Mouse (Mus musculus): ENCODE measurements around the gene Spg11. TPM values are rescaled to one million over a fixed set of nuclear protein-coding genes. Genes with fewer than 3 reads are reported as not detected.

The Spg11 gene
- polyA plus RNA-seq, 1 experiment from 2014 or later, result 7.0 TPM

GRCm38 (mm10) chr2:122157561-122157960 lies 39.4 kb upstream of the Spg11 start:
- H3K4me1 ChIP-seq (ENCODE audit: control insufficient read depth, insufficient read depth, low read length), result 0 out of 2 replicates have a peak, but pooled peaks cover 4% of the 10 kb centered on the region
- H3K4me2 ChIP-seq, result no peak overlapping the region
- H3K27ac ChIP-seq (ENCODE audit: low read depth, low read length), result no peak overlapping the region
- no peaks in the 10 kb centered on the region for H3K27me3 ChIP-seq (ENCODE audit: control insufficient read depth, insufficient read depth, low read length)
- H3K9ac ChIP-seq (ENCODE audit: low read depth, low read length), result no peak overlapping the region
- no peaks in the 10 kb centered on the region for H3K36me3 ChIP-seq (ENCODE audit: control insufficient read depth, insufficient read depth, low read length)
- H3K9me3 ChIP-seq (replicated peaks; ENCODE audit: control insufficient read depth, low read length), result no peaks in the 10 kb centered on the region
- no peak for ATAC-seq (replicated peaks; ENCODE audit: insufficient number of reproducible peaks, low FRiP score, low TSS enrichment)
- H3K4me3 ChIP-seq (ENCODE audit: low read depth, low read length), result no peak overlapping the region

GRCm38 (mm10) chr2:122156051-122156700 lies 38.0 kb upstream of the Spg11 start:
- no peak overlapping the region for H3K27ac ChIP-seq (ENCODE audit: low read depth, low read length)
- ATAC-seq (replicated peaks; ENCODE audit: insufficient number of reproducible peaks, low FRiP score, low TSS enrichment), result no peak
- no peak overlapping the region for H3K9ac ChIP-seq (ENCODE audit: low read depth, low read length)
- 0 out of 2 replicates have a peak, but pooled peaks cover 4% of the 10 kb centered on the region for H3K4me1 ChIP-seq (ENCODE audit: control insufficient read depth, insufficient read depth, low read length)
- 83% methylated on average over 4 of the region's 4 CpGs for WGBS (ENCODE audit: insufficient replicate concordance)
- H3K9me3 ChIP-seq (replicated peaks; ENCODE audit: control insufficient read depth, low read length), result no peaks in the 10 kb centered on the region
- H3K36me3 ChIP-seq (ENCODE audit: control insufficient read depth, insufficient read depth, low read length), result no peaks in the 10 kb centered on the region
- H3K4me3 ChIP-seq (ENCODE audit: low read depth, low read length), result no peak overlapping the region
- no peak overlapping the region for H3K4me2 ChIP-seq
- no peaks in the 10 kb centered on the region for H3K27me3 ChIP-seq (ENCODE audit: control insufficient read depth, insufficient read depth, low read length)

DNA sequence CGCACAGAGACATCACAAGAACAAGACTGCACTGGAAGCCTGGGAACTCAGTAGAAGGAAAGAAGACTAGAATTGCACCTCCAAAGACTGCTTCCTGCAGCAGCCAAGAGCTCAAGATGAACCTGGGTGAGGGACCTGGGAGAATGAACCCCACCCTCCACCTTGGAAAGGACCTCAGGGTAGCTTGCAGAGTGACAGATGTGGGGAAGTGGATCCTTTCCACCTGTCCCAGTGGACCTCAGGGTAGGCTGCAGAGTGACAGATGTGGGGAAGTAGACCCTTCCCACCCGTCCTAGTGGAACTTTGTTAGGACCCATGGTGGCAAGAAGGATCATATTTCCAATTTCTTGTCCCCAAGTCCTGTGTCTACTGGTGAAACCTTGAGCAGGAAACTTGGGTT lies 37.1 kb upstream of the Spg11 start:
- 79% methylated on average over 2 of the region's 2 CpGs for WGBS (ENCODE audit: insufficient replicate concordance)
- H3K9ac ChIP-seq (ENCODE audit: low read depth, low read length), result no peak overlapping the region
- 0 out of 2 replicates have a peak, but pooled peaks cover 4% of the 10 kb centered on the region for H3K4me1 ChIP-seq (ENCODE audit: control insufficient read depth, insufficient read depth, low read length)
- H3K4me3 ChIP-seq (ENCODE audit: low read depth, low read length), result no peak overlapping the region
- no peak overlapping the region for H3K27ac ChIP-seq (ENCODE audit: low read depth, low read length)
- H3K27me3 ChIP-seq (ENCODE audit: control insufficient read depth, insufficient read depth, low read length), result no peaks in the 10 kb centered on the region
- no peak overlapping the region for H3K4me2 ChIP-seq
- no peaks in the 10 kb centered on the region for H3K36me3 ChIP-seq (ENCODE audit: control insufficient read depth, insufficient read depth, low read length)
- no peaks in the 10 kb centered on the region for H3K9me3 ChIP-seq (replicated peaks; ENCODE audit: control insufficient read depth, low read length)
- no peak for ATAC-seq (replicated peaks; ENCODE audit: insufficient number of reproducible peaks, low FRiP score, low TSS enrichment)

DNA sequence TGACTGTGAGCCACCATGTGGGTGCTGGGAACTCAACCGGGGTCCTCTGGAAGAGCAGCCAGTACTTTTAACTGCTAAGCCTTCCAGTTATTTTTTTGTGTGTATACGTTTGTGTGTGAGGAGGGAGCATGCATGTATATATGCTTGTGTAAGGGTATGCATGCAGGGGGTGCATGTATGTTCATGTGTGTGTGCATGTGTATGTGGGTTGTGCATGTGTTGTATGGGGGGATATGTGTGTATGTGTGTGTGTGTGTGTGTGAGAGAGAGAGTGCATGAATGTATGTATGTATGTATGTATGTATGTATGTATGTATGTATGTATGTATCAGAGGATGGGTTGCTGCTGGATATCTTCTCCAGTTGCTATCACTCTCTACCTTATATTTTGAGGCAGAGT lies 36.3 kb upstream of the Spg11 start:
- WGBS (ENCODE audit: insufficient replicate concordance), result 92% methylated on average over 2 of the region's 2 CpGs
- Histone ChIP-seq H3K4me2 (no peak overlapping the region), H3K4me1 (ENCODE audit: control insufficient read depth, insufficient read depth, low read length) (0 out of 2 replicates have a peak, but pooled peaks cover 4% of the 10 kb centered on the region), H3K27me3 (ENCODE audit: control insufficient read depth, insufficient read depth, low read length) (no peaks in the 10 kb centered on the region), H3K4me3 (ENCODE audit: low read depth, low read length) (no peak overlapping the region), H3K9me3 (replicated peaks; ENCODE audit: control insufficient read depth, low read length) (no peaks in the 10 kb centered on the region), H3K9ac (ENCODE audit: low read depth, low read length) (no peak overlapping the region), H3K36me3 (ENCODE audit: control insufficient read depth, insufficient read depth, low read length) (no peaks in the 10 kb centered on the region), H3K27ac (ENCODE audit: low read depth, low read length) (no peak overlapping the region)
- no peak for ATAC-seq (replicated peaks; ENCODE audit: insufficient number of reproducible peaks, low FRiP score, low TSS enrichment)

GRCm38 (mm10) chr2:122153681-122154365 lies 35.6 kb upstream of the Spg11 start:
- H3K4me2 ChIP-seq, result no peak overlapping the region
- H3K4me1 ChIP-seq (ENCODE audit: control insufficient read depth, insufficient read depth, low read length), result peaks cover 5% of the 10 kb centered on the region
- ATAC-seq (replicated peaks; ENCODE audit: insufficient number of reproducible peaks, low FRiP score, low TSS enrichment), result no peak
- H3K27ac ChIP-seq (ENCODE audit: low read depth, low read length), result no peak overlapping the region
- H3K9me3 ChIP-seq (replicated peaks; ENCODE audit: control insufficient read depth, low read length), result no peaks in the 10 kb centered on the region
- no peak overlapping the region for H3K9ac ChIP-seq (ENCODE audit: low read depth, low read length)
- no peaks in the 10 kb centered on the region for H3K27me3 ChIP-seq (ENCODE audit: control insufficient read depth, insufficient read depth, low read length)
- no peak overlapping the region for H3K4me3 ChIP-seq (ENCODE audit: low read depth, low read length)
- WGBS (ENCODE audit: insufficient replicate concordance), result 81% methylated on average over 7 of the region's 7 CpGs
- no peaks in the 10 kb centered on the region for H3K36me3 ChIP-seq (ENCODE audit: control insufficient read depth, insufficient read depth, low read length)

GRCm38 (mm10) chr2:122152850-122153249 lies 34.7 kb upstream of the Spg11 start:
- H3K9me3 ChIP-seq (replicated peaks; ENCODE audit: control insufficient read depth, low read length), result no peaks in the 10 kb centered on the region
- no peak overlapping the region for H3K9ac ChIP-seq (ENCODE audit: low read depth, low read length)
- 83% methylated on average over 3 of the region's 3 CpGs for WGBS (ENCODE audit: insufficient replicate concordance)
- no peaks in the 10 kb centered on the region for H3K27me3 ChIP-seq (ENCODE audit: control insufficient read depth, insufficient read depth, low read length)
- H3K4me2 ChIP-seq, result no peak overlapping the region
- H3K27ac ChIP-seq (ENCODE audit: low read depth, low read length), result no peak overlapping the region
- H3K4me3 ChIP-seq (ENCODE audit: low read depth, low read length), result no peak overlapping the region
- no peaks in the 10 kb centered on the region for H3K36me3 ChIP-seq (ENCODE audit: control insufficient read depth, insufficient read depth, low read length)
- peaks cover 5% of the 10 kb centered on the region for H3K4me1 ChIP-seq (ENCODE audit: control insufficient read depth, insufficient read depth, low read length)
- ATAC-seq (replicated peaks; ENCODE audit: insufficient number of reproducible peaks, low FRiP score, low TSS enrichment), result no peak

DNA sequence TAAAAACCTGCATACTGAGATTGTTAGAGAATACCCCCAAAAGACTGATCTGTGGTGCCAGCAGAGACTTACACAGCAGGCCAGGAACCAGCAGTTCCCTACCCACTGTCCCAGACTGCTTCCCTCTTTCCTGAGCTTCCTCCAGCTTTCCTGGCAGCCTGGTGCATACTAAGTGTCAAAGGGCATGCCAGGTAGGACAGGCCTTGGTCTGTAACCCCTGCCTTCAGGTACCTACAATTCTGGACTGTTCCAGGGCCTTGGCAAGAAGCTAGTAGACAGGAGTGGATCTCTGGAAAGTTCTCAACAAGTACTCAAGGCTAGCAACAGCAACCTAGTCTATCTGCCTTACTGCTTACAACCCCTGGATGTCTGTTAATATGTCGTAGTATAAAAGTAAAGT lies 33.0 kb upstream of the Spg11 start:
- 76% methylated on average over 1 of the region's 1 CpGs for WGBS (ENCODE audit: insufficient replicate concordance)
- Histone ChIP-seq H3K36me3 (ENCODE audit: control insufficient read depth, insufficient read depth, low read length) (no peaks in the 10 kb centered on the region), H3K4me1 (ENCODE audit: control insufficient read depth, insufficient read depth, low read length) (peaks cover 5% of the 10 kb centered on the region), H3K9me3 (replicated peaks; ENCODE audit: control insufficient read depth, low read length) (no peaks in the 10 kb centered on the region), H3K4me3 (ENCODE audit: low read depth, low read length) (no peak overlapping the region), H3K27me3 (ENCODE audit: control insufficient read depth, insufficient read depth, low read length) (no peaks in the 10 kb centered on the region), H3K4me2 (no peak overlapping the region), H3K27ac (ENCODE audit: low read depth, low read length) (no peak overlapping the region), H3K9ac (ENCODE audit: low read depth, low read length) (no peak overlapping the region)
- ATAC-seq (replicated peaks; ENCODE audit: insufficient number of reproducible peaks, low FRiP score, low TSS enrichment), result no peak

DNA sequence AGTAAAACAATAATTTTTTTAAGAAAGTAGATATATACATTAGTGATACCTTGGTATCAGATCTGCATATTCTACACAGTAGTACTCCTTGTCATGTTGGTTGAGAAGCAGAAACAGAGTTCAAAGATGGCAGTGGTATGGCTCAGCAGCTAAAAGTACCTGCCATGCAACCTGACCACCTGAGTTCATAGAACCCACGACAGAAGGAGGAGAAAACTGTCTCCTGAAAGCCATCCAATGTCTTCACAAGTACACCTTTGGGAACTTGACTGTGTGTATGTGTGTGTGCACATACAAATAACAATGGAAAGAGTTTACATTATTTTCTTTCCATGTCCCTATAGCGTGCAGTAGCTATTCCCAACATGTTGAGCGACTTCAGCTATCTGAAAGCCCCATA lies 31.5 kb upstream of the Spg11 start:
- Histone ChIP-seq H3K9me3 (replicated peaks; ENCODE audit: control insufficient read depth, low read length) (no peaks in the 10 kb centered on the region), H3K4me1 (ENCODE audit: control insufficient read depth, insufficient read depth, low read length) (peaks cover 5% of the 10 kb centered on the region), H3K9ac (ENCODE audit: low read depth, low read length) (no peak overlapping the region), H3K27ac (ENCODE audit: low read depth, low read length) (no peak overlapping the region), H3K27me3 (ENCODE audit: control insufficient read depth, insufficient read depth, low read length) (no peaks in the 10 kb centered on the region), H3K4me2 (no peak overlapping the region), H3K4me3 (ENCODE audit: low read depth, low read length) (no peak overlapping the region), H3K36me3 (ENCODE audit: control insufficient read depth, insufficient read depth, low read length) (no peaks in the 10 kb centered on the region)
- ATAC-seq (replicated peaks; ENCODE audit: insufficient number of reproducible peaks, low FRiP score, low TSS enrichment), result no peak
- 72% methylated on average over 3 of the region's 3 CpGs for WGBS (ENCODE audit: insufficient replicate concordance)

- H3K4me1 ChIP-seq (ENCODE audit: control insufficient read depth, insufficient read depth, low read length), result peaks cover 5% of the 10 kb centered on the region
- no peak overlapping the region for H3K27ac ChIP-seq (ENCODE audit: low read depth, low read length)
- H3K4me2 ChIP-seq, result peak overlapping the region; percentile 81; the same call in 1 of the 2 replicates
- whole genome bisulfite sequencing (ENCODE audit: insufficient replicate concordance), result 86% methylated on average over 6 of the region's 6 CpGs
- H3K36me3 ChIP-seq (ENCODE audit: control insufficient read depth, insufficient read depth, low read length), result no peaks in the 10 kb centered on the region
- H3K4me3 ChIP-seq (ENCODE audit: low read depth, low read length), result no peak overlapping the region
- no peak overlapping the region for H3K9ac ChIP-seq (ENCODE audit: low read depth, low read length)
- no peak for ATAC-seq (replicated peaks; ENCODE audit: insufficient number of reproducible peaks, low FRiP score, low TSS enrichment)
- no peaks in the 10 kb centered on the region for H3K9me3 ChIP-seq (replicated peaks; ENCODE audit: control insufficient read depth, low read length)
- H3K27me3 ChIP-seq (ENCODE audit: control insufficient read depth, insufficient read depth, low read length), result no peaks in the 10 kb centered on the region
Measured at GRCm38 (mm10) chr2:122149316-122149715, 31.1 kb upstream of the Spg11 start.

Data from heart, embryonic 11.5 days (tissue).